Mouse (Mus musculus): ENCODE results near the gene BC016579. TPM values are rescaled to one million over a fixed set of nuclear protein-coding genes. Genes with fewer than 3 reads are reported as not detected.

BC016579 gene
- polyA plus RNA-seq, 1 experiment, result 0.83 TPM

DNA sequence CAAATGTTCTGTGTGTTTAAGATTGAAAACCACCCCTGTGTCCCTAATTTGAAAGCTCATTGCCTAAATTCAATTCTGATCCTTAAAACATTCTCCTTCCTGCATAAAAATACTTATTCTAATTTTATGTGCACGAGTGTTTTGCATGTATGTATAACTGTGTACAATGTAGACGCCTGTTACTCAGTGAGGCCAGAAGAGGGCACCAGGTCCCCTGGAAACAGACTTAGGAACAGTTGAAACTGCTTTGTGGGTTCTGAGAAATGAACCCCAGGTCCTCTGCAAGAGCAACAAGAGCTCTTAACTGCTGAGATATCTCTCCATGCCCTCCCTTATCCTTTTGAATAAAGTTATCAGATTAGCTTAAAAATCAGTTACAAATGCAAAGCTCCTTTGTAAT lies 71.4 kb downstream of the BC016579 start:
- no peak for TF ChIP-seq FLI1 (IDR thresholded peaks at IDR 0.05; ENCODE audit: low read length)
- no peak for TF ChIP-seq GATA1 (IDR thresholded peaks at IDR 0.05; ENCODE audit: borderline replicate concordance, low read length)
- H3K4me3 ChIP-seq (replicated peaks), result no peak overlapping the region
- H3K27me3 ChIP-seq (replicated peaks), result no peaks in the 10 kb centered on the region
- peaks cover 29% of the 10 kb centered on the region for H3K4me1 ChIP-seq
- no peaks in the 10 kb centered on the region for H3K36me3 ChIP-seq (replicated peaks; ENCODE audit: low read length)
- no peaks in the 10 kb centered on the region for H3K9me3 ChIP-seq

DNA sequence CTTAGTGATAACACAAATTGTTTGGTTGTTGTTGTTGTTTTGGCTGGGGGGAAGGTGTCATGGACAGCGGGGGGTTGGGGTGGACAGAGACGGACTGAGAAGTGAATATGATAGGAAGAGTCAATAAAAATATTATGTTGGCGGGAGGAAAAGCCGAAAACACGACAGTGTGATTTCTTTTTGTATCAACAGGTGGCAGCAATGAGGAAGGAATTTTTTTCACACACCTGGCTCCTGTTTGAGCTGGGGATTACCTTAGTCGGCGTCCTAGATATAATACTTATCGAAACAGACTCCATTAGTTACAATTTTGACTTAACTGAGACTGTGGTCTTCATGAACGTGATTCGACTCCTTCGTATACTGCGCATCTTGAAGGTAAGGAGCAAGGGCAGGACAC lies 74.0 kb downstream of the BC016579 start:
- H3K27me3 ChIP-seq (replicated peaks), result no peaks in the 10 kb centered on the region
- no peak overlapping the region for H3K4me3 ChIP-seq (replicated peaks)
- no peaks in the 10 kb centered on the region for H3K36me3 ChIP-seq (replicated peaks; ENCODE audit: low read length)
- H3K4me1 ChIP-seq, result peaks cover 40% of the 10 kb centered on the region
- H3K9me3 ChIP-seq, result no peaks in the 10 kb centered on the region
- TF ChIP-seq GATA1 (IDR thresholded peaks at IDR 0.05; ENCODE audit: borderline replicate concordance, low read length) (no peak), FLI1 (IDR thresholded peaks at IDR 0.05; ENCODE audit: low read length) (no peak)

Other genes starting within 250 kb of the BC016579 start
- gene Cd200, start 245.0 kb downstream of the BC016579 start, polyA plus RNA-seq (2012; ENCODE audit: insufficient read depth, low replicate concordance), result not detected in 2 replicates
- gene Gm609, start 161.1 kb downstream of the BC016579 start, polyA plus RNA-seq (2012; ENCODE audit: insufficient read depth, low replicate concordance), result not detected in 2 replicates
- gene Gm17783, start 122.0 kb downstream of the BC016579 start, polyA plus RNA-seq (2012; ENCODE audit: insufficient read depth, low replicate concordance), result not detected in 2 replicates
- gene Slc9c1, start 118.8 kb downstream of the BC016579 start, polyA plus RNA-seq (2012; ENCODE audit: insufficient read depth, low replicate concordance), result not detected in 2 replicates
- 1.9 TPM in 1 of 2 replicates, not detected in the other for gene Gcsam, start 43.7 kb downstream of the BC016579 start, polyA plus RNA-seq (2012; ENCODE audit: insufficient read depth, low replicate concordance)
- gene Tmprss7, start 39.6 kb upstream of the BC016579 start, polyA plus RNA-seq (2012; ENCODE audit: insufficient read depth, low replicate concordance), result 2.4 and 4.5 TPM in 2 replicates
- gene Tagln3, start 70.5 kb upstream of the BC016579 start, polyA plus RNA-seq (2012; ENCODE audit: insufficient read depth, low replicate concordance), result not detected in 2 replicates
- gene Abhd10, start 88.9 kb upstream of the BC016579 start, polyA plus RNA-seq (2012; ENCODE audit: insufficient read depth, low replicate concordance), result 3.0 and 4.5 TPM in 2 replicates